Mouse (Mus musculus) testis, adult 2 months (tissue): ENCODE data around the gene Cadm2. TPM values are rescaled to one million over a fixed set of nuclear protein-coding genes. Genes with fewer than 3 reads are reported as not detected.

Source experiments
- H3K27ac ChIP-seq: fragments of 200-500 bp; 2 replicates; pipeline ENCODE4 v1.5.1; 2012; ENCODE audit warnings: low read depth, low read length; ENCODE audit not compliant: control insufficient read depth, insufficient read depth
- H3K27me3 ChIP-seq: fragments of 200-500 bp; 2 replicates; pipeline ENCODE4 v1.6.1; 2012; ENCODE audit warnings: mild to moderate bottlenecking, low read length, moderate library complexity; ENCODE audit not compliant: control insufficient read depth, insufficient read depth
- H3K36me3 ChIP-seq: fragments of 200-500 bp; 2 replicates; pipeline ENCODE4 v1.6.1; 2012; ENCODE audit warnings: mild to moderate bottlenecking, low read length; ENCODE audit not compliant: control insufficient read depth, insufficient read depth
- H3K4me1 ChIP-seq: fragments of 200-500 bp; 2 replicates; pipeline ENCODE4 v1.6.1; 2012; ENCODE audit warnings: low read length; ENCODE audit not compliant: control insufficient read depth, insufficient read depth
- H3K4me3 ChIP-seq: fragments of 200-500 bp; 2 replicates; pipeline ENCODE4 v1.5.1; 2012; ENCODE audit warnings: low read depth, mild to moderate bottlenecking, low read length, moderate library complexity, mixed read lengths; ENCODE audit not compliant: control insufficient read depth
- CTCF ChIP-seq: fragments of 200-500 bp; IDR thresholded peaks from 2 replicates; pipeline ENCODE4 v1.5.1; 2012; ENCODE audit warnings: low read depth, mild to moderate bottlenecking, inconsistent platforms, low read length, moderate library complexity; ENCODE audit not compliant: control insufficient read depth, insufficient read depth, insufficient replicate concordance
- POLR2A ChIP-seq: fragments of 200-500 bp; IDR thresholded peaks from 2 replicates; pipeline ENCODE4 v1.6.1; 2012; ENCODE audit warnings: low read depth, mild to moderate bottlenecking, inconsistent platforms, low read length, moderate library complexity; ENCODE audit not compliant: control insufficient read depth
- polyA plus RNA-seq: library from polyadenylated mRNA; depleted of rRNA; stranded (reverse); fragments of >200 nt; gene quantifications from 2 replicates; pipeline ENCODE4 v1.2.3, GENCODE M21; 2012

Gene Cadm2
- polyA plus RNA-seq, 1 experiment = 3.3 TPM

GRCm38 (mm10) chr16:67509079-67509478 lies 111.6 kb downstream of the Cadm2 start:
- no peaks in the 10 kb centered on the region for H3K4me1 ChIP-seq
- H3K27me3 ChIP-seq = no peaks in the 10 kb centered on the region
- H3K36me3 ChIP-seq = no peaks in the 10 kb centered on the region
- no peak overlapping the region for H3K27ac ChIP-seq
- TF ChIP-seq POLR2A (no peak), CTCF (no peak)
- H3K4me3 ChIP-seq = no peak overlapping the region; the same call in 1 of the 2 replicates

DNA sequence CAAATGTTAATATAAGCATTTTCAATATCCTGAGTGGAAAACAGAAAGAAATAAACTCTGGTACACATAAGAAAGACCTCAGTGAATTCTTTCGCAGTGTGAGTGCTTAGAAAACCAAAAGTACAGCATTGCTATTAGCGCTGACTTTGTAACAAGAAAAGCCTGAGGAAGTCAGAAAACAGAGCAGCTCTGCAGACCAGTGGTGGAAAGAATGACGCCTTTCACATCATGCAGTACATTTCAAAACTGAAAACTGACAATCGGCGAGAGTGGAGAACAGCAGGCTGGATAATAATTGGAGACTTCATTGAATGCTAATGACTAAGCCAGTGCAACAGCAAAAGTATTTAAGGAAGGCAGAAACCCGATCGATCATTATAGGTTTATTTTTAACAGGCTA lies 138.2 kb downstream of the Cadm2 start:
- no peak for TF ChIP-seq CTCF
- no peak for TF ChIP-seq POLR2A
- no peaks in the 10 kb centered on the region for H3K27me3 ChIP-seq
- no peak overlapping the region for H3K4me3 ChIP-seq
- H3K36me3 ChIP-seq = no peaks in the 10 kb centered on the region
- H3K27ac ChIP-seq = no peak overlapping the region
- H3K4me1 ChIP-seq = no peaks in the 10 kb centered on the region

DNA sequence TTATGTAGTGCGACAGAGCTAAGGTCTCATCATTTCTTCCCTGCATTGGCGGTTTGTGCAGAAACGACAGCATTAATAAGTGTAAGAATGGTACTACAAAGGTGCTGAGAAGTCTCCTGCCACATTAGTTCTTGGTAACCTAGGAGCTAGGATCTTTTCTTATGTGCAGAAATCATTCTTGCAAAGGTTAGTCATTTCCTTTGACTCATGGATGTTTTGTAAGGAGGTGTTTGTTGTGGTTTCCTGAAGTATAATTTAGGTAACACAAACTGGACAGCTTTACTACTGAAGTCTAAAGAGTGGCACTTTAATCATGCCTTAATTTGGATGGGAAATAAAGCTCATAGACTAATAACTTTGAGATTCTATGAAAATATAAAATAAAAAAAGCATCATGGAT lies 153.7 kb downstream of the Cadm2 start:
- TF ChIP-seq POLR2A (no peak), CTCF (no peak)
- Histone ChIP-seq H3K4me3 (no peak overlapping the region), H3K4me1 (no peaks in the 10 kb centered on the region), H3K27ac (no peak overlapping the region), H3K36me3 (no peaks in the 10 kb centered on the region), H3K27me3 (no peaks in the 10 kb centered on the region)

DNA sequence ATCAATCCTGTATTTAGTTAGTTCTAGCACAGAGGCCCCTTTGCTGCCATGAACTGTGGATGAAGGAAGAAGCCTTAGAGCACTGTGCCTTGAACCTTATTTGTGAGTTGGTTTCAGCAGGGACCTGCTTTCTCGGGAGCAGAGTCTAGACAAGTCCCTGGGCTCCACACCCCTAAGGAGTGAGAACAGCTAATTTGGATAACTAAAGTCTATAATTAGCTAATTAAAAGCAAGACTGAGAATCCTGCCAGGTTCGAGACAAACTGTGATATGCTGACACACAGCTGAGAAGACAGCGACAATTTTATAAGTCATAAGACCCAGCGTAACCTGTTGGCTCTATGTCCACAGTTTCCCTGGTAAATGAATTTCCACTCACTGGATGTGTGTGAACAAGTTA lies 184.4 kb downstream of the Cadm2 start:
- Histone ChIP-seq H3K27me3 (no peaks in the 10 kb centered on the region), H3K4me3 (no peak overlapping the region), H3K27ac (no peak overlapping the region), H3K36me3 (no peaks in the 10 kb centered on the region), H3K4me1 (no peaks in the 10 kb centered on the region)
- TF ChIP-seq POLR2A (no peak), CTCF (no peak)

DNA sequence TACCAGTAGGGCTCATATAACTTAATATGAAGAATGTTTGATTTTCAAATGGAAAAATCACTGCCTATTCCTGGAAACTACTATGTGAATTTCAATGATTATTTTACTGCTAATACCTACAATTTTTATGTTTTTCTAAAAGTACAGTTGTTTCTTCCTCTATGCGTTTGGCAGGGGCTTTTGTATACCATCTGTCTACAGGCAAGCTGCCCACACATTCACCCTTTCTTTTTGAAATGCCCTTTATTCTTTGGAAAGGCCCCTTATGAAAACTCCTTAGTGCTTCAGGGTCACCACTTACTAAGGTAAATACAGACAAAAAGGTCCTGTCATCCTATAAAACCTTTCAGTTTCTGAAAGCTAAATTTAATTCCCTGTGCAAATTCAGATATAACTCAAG lies 195.3 kb downstream of the Cadm2 start:
- Histone ChIP-seq H3K4me3 (no peak overlapping the region), H3K27ac (no peak overlapping the region), H3K4me1 (no peaks in the 10 kb centered on the region), H3K27me3 (no peaks in the 10 kb centered on the region), H3K36me3 (no peaks in the 10 kb centered on the region)
- TF ChIP-seq POLR2A (no peak), CTCF (no peak)

GRCm38 (mm10) chr16:67410926-67411325 lies 209.8 kb downstream of the Cadm2 start:
- Histone ChIP-seq H3K4me1 (no peaks in the 10 kb centered on the region), H3K27ac (no peak overlapping the region), H3K36me3 (no peaks in the 10 kb centered on the region), H3K4me3 (no peak overlapping the region), H3K27me3 (no peaks in the 10 kb centered on the region)
- no peak for TF ChIP-seq CTCF
- TF ChIP-seq POLR2A = no peak

- TF ChIP-seq CTCF (no peak), POLR2A (no peak)
- H3K27ac ChIP-seq = no peak overlapping the region
- H3K4me1 ChIP-seq = no peaks in the 10 kb centered on the region
- no peak overlapping the region for H3K4me3 ChIP-seq
- no peaks in the 10 kb centered on the region for H3K27me3 ChIP-seq
- no peaks in the 10 kb centered on the region for H3K36me3 ChIP-seq
Measured at GRCm38 (mm10) chr16:67410482-67410881, 210.2 kb downstream of the Cadm2 start.

DNA sequence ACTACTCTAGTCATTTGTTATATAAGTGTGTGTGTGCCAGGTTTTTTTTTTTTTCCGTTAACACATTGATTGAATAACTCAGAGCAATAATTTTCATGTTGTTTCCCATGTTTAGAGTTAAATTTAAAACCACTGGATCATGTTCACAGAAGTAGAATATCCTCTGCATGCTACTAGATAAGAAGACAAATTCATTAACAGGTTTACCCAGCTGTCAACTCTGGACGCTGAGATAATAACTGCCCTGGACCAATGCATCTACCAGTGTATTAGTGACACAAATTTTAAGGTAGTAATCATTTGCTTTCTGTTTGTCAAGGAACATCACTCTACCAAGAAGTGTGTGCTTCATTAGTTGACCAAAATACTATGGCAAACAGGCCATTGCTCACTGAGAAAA lies 253.0 kb downstream of the Cadm2 start:
- Histone ChIP-seq H3K36me3 (no peaks in the 10 kb centered on the region), H3K4me1 (no peaks in the 10 kb centered on the region), H3K27me3 (no peaks in the 10 kb centered on the region), H3K27ac (no peak overlapping the region), H3K4me3 (no peak overlapping the region)
- TF ChIP-seq CTCF (no peak), POLR2A (no peak)
